Mouse (Mus musculus): ENCODE data around the gene Tas1r3.

Tas1r3 gene

DNA sequence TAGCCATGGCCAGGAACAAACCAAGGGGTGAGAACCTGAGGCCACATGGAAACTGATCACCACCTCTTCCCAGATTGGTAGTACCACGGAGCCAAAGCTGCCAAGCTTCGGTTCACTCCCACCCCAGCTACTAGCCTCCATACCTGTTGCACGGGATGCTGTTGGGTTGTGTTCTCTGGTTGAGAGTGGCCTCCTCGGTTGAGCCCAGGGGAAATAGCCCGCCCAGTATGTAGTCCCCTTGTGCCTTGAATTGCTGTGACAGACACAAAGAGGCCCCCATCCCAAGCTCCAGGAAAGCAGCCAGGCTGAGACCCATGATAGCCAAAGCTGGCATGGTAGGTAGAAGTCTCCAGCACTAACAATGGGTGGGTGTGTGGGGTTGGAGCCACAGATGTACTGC, at the start of gene Tas1r3:
Gene Tas1r3 (minus strand): TSS at position 362 of the 400 bp plus-strand sequence.
- DNase-seq = no peak

DNA sequence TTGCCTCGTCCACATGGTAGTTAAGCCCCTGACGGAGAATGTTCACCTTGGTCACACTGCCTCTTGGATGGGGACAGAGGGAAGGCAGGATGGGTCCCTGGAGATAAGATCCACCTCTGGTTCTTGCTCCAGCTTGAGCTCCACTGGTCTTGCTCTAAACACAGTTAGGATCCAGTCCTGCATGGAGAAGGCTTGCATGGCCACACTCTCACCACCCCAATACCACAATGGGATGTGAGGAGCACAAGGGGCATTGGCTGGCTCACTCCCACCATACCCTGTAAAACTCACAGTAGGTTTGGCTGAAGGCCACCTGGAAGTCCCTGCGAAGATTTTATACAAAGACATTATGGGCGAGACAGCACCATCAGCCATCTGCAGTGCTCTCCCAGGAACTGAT, 45.6 kb upstream of the Tas1r3 start:
- DNase-seq = no peak

DNA sequence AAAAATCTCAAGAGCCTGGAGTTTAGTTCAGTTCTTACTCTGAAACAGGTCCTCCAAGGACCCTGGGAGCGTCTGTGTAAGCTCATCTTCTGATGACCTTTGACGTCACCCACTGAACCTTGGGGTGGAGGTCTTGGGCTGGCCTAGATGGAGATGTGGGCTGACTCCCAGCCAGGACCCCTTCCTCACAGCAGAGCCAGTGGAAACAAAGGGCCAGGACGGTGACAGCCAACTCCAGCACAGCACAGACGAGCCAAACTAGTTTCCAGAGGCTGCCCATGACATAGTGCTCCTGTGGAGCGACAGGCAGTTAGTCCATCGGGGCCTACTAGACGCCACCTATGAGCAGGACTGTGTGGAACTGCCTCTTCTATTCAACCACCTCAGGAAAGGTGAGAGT, 45.1 kb upstream of the Tas1r3 start:
- peak; percentile 4 for DNase-seq

DNA sequence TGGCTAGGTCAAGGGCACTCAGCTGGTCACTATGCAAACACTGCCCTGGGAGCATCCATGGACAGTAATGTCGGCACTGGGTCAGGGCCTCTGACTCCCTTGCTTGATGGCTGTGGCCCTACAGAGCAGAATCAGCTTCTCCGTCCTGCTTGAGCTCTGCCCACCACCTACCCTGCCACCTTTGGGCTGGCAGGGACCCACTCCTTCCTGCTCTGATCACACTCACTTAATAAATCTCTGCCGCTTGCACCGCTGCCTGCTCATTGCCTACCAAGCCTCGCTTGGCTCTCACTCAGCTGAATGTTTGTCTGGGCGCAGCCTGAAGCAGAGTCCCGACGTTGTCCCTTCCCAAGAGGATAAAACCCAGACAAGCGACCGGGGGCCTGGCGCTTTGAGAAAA, 43.8 kb upstream of the Tas1r3 start:
- DNase-seq = peak; percentile 4

DNA sequence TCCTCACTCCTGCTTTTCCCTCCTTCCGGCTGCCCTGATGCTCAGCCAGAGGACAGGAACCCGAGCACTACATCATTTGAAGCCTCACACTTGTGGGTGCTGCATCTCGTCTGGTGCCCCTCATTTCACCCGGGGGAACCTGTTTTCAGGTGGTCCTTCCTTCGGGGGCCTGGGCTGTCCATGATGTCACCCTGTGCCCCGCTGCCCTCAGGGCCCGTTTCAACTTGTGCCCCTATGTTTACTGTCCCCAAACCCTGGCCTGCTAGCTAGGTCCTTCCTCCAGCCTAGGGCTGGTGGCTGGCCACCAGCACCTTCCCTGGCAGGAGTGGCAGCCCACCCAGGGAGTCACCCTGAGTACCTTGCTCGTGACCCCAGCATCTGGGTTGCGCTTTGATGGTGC, 43.0 kb upstream of the Tas1r3 start:
- peak; percentile 4 for DNase-seq

DNA sequence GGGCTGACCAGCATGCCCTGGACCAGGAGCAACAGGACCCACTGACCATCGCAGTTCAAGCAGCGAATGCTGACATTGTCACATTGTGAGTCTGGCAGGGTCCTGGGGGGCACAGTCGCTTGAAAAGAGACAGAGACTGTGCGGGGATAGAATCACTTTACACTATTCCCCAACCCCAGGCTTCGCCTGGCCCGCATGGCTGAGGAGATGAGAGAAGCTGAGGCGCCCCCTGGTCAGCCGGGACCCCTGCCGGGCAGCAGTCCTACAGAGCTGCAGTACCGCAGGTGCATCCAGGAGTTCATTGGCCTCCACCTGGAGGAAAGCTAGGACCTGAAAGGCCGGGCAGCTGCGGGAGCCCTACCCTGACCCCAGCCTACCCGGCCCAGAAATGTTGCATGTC, 42.5 kb upstream of the Tas1r3 start:
- peak; percentile 7 for DNase-seq

DNA sequence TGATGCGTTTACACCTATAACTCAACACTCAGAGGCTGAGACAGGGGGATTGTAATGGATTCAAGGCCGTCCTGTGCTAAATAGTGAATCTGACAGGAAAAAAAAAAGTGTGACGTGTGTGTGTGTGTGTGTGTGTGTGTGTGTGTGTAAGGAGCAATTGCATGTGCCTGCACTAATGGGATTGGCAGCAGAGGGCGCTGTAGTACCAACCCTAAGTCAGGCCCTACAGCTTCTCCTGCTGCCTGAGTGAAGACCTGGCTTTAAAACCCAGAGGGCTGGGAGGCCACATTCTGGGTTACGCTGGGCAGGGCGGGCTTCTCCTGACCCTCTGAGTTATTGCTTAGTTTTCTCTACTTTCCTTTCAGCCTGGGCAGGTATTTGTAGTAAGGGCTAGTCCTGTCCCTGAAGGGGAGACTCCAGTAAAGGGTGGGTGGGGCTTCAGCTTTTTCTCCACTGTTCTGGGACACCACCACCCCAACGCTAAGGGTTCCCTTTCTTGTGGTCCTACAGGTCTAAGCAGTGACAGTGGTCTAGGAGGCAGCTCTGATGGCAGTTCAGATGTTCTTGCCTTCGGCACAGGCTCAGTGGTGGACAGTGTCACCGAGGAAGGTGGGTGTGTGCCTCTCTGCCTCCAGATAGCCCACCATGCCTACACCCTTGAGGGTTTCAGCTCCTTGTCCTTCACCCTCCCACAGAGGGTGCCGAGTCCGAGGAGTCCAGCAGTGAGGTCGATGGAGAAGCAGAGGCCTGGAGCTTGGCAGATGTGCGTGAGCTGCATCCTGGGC, 41.3 kb upstream of the Tas1r3 start:
- peak; percentile 54 for DNase-seq

DNA sequence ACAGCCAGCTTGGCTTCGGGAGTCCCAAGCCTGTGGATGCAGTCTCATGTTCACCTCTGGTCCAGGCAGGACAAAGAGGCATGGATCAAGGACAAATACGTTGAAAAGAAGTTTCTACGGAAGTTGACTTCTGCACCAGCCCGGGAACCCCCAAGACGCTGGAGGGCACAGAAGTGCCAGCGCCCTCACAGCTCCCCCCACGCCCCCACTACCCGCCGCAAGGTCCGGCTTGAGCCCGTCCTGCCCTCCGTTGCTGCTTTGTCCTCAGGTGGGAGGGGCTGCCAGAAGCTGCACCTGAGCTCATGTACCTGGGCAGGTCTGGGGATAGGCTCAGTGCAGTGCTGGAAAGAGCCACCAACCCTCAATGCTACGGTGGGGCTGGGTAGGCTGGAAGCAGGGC, 40.1 kb upstream of the Tas1r3 start:
- peak; percentile 5 for DNase-seq

DNA sequence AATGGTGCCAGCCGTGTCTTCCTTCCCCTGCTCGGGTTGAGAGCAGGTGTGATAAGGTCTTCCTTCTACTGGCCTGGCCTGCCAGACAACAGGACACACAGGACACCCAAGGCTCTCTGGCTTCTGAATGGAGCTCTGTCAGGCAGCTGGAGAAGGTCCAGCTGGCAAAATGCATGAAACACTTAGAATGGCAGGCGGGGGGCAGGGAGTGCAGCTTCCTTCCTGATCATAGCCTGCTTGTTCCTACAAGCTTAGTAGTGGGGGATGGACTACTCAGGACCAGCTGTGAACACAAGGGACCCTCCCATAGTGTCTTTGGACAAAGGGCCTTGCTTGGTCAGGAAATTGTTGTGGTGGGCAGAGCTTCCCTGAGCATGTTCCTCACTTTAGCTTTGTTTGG, 38.0 kb upstream of the Tas1r3 start:
- no peak for DNase-seq

DNA sequence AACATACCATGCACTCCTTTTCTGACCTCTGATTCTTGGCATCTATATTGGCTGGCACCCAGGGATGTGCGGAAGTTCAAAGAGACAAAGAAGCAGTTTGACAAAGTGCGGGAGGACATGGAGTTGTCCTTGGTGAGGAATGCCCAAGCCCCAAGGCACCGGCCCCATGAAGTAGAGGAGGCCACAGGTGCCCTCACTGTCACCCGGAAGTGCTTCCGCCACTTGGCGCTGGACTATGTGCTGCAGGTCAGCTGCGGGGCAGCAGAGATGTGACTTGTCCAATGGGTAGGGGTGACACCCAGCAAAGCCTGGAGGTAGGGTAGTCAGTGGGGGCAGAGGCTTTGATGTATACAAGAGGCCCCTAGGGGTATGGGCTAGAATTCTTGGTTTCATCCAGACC, 36.2 kb upstream of the Tas1r3 start:
- DNase-seq = no peak

DNA sequence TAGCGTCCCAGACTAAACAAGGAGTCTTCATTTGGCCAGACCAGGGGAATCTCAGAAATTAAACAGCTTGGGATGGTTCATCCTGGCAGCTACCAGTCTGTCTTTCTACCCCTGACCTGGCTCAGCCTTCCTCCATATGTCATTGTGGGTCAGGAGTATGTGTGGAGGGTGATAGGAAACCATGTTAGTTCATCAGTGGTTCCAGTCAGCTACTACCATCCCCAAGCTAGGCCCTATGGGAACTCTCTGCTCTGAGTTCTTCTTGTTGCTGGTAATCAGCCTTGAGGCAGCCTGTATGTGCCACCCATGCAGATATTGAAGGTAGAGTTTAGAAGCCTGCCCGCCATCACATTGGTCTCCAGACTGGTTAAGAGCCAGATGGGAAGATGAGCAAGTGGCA, 35.2 kb upstream of the Tas1r3 start:
- DNase-seq = no peak

DNA sequence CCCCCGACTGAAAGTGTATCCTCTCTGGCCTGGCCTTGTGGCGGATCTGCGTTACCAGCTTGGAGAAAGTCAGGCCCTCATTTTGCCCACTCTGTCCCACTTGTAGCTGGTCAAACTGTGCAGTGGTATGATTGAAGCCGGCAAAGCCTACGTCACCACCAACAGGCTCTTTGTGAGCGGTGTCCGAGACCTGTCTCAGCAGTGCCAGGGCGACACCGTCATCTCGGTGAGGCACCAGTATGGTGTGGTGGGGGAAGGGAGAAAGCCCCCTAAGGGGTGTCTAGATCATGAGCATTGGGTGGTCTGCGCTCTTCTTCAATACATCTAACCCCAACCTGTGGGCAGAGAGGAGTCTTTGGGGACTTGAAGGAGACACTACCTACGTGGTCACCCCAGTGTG, 33.3 kb upstream of the Tas1r3 start:
- no peak for DNase-seq

DNA sequence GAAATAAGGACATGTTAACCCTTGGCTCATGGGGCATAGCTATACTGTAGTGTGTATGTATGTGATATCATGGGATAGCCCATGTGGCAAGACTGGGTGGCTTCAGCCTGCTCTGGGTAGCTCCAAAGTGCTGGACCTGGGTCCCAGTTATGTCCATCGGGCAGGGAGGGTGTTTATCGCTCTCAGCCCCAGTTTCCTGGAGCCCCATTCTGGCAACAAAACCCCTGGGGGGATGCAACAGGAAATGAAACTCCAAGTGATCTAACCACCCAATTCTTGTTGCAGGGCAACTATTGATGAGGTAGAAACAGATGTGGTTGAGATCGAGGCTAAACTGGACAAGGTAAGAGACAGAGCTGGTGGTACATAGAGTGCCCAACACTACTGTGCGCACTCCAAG, 32.7 kb upstream of the Tas1r3 start:
- DNase-seq = peak; percentile 7

DNA sequence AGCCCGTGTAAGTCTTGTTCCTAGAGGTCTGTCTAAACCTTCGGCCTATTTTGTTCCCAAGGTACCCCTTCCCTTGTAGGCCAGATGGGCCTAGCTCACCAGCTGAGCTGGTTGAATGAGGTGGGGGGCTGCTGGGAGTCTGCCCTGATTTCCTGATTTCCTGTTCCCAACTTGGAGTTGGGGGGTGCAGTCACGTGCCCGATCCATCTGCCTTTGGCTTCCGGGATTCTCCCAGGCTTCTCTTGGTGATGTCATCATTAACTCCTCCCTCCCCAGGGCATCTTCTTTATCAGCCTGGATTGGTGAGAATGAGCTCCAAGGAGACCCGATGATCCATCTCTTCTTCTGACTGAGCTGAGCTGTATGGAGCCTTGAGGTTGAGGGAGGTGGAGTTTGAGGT, 32.1 kb upstream of the Tas1r3 start:
- peak; percentile 6 for DNase-seq

DNA sequence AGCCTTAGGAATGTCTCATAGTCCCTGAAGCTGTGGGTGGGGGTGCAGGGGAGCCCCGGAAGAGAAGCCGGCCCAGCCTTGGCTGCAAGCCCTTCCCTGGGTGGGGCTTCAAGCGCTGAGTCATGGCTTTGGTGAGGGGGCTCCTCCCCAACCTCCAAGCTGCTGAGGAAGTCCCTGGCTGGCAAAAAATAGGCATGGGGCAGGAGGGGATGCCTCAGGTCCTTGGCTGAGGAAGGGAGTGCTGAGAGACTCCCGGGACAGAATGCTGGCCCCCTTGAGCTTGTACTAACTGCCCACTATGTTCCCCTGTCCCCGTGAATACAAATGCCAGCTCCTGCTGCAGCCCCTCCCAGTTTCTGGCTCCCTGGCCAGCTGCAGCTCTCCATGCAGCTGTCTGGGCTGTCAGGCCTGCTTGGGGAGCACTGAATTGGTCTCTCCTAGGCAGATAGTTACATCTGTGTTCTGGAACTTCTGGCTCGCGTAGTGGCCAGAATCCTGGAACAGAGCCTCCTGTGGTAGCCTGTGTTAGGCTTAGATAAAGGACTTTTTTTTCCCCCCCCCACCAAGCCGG, 31.2 kb upstream of the Tas1r3 start:
- peak; percentile 73 for DNase-seq

DNA sequence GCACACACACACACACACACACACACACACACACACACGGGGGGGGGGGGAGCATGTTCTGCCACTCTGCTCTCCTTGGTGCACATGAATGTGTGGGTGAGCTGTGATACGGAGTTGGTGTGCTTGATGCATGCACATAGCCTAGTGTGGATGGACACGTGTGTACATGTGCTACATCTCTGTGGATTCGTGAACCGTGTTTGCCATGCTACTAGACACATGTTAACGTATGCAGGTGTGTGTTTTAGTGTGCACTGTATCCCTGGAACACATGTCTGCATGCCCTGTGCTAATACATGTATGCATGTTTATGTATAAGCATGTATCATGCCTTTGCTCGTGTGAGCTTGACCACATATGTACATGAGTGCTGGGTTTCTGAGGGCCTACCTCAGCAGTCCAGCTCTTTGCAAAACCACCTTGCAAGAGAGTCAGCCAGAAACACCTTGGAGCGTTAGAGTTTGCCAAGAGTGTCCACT, 30.1 kb upstream of the Tas1r3 start:
- peak; percentile 6 for DNase-seq

DNA sequence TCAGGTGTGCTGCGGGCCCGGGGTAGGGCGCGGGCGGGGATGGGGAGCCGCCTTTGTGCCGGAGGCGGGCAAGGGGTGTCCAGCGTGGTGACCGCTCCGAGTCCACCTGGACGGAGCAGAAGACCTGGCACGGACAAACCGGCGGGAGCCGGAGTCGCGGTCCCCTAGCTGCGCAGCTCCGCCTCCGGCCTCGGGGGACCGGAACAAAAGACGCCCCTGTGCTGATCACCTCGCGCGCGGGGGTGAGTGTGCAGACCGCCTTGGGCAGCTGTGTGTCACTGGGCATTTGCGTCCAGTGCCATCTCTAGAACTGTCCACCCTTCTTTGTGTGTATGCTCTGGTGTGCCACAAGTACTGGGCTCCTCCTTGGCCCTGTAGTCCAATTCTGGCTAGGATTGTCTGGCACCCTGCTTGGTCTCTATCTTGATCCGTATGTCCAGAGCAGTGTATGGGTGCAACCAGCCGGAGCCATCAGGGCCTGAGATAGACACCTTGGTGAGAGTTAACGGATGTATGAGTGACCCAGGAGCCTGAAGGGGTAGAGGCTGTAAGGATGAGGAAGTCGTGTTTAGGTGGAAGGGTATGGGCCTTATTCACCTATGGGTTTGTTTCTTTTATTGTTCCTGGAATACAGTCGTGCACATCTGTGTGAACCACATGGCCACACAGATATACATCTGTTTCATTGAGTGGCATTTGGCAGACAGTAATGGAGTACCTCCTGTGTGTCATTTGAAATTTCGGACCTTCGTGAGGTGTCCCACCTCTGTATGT, 29.5 kb upstream of the Tas1r3 start:
- peak; percentile 68 for DNase-seq

DNA sequence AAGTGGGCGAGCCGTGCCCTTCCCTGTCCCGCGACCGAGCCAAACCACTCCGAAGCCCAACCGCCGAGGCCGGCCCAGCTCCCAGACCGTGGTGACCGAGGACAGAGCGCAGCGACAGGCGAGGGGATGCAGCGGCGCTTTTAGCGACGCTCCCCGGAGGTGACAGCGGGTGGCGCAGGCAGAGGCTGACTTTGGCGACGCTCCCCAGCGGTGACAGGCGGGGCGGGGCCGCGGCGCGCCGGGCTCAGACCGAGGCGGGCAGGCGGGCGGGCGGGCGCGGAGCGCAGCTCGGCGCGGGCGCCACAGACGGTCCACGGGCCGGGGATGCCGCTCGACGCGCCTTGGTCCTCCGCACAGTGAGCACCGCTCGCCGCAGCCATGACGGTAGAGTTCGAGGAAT, 28.9 kb upstream of the Tas1r3 start:
- peak; percentile 91 for DNase-seq

DNA sequence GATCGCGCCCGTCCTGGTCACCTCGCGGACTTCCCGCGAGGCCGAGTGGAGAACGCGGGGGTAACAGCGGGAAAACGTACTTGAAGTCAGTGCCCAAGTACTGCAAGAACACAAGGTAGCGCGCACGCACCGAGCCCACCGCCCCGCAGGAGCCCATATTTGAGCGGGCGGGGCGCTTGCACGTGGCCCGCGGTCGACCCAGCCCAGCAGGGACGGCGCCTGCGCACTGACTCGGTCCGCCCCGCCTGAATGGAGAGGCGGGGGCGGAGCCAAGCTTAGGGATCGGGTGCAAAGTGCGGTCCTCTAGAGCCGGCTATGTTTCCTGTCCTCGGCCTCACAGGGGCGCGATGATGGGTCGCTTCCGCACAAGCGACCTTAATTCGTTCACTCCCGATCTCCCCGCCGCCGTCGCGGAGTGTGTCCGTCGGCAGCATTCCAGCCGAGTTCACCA, 28.4 kb upstream of the Tas1r3 start, which contains the start of the genes Pusl1 and Acap3:
Gene Pusl1 (minus strand): TSS at position 231 of the 451 bp plus-strand sequence.
Gene Acap3 (plus strand): TSS at position 272 of the 451 bp plus-strand sequence.
- DNase-seq = peak; percentile 100

DNA sequence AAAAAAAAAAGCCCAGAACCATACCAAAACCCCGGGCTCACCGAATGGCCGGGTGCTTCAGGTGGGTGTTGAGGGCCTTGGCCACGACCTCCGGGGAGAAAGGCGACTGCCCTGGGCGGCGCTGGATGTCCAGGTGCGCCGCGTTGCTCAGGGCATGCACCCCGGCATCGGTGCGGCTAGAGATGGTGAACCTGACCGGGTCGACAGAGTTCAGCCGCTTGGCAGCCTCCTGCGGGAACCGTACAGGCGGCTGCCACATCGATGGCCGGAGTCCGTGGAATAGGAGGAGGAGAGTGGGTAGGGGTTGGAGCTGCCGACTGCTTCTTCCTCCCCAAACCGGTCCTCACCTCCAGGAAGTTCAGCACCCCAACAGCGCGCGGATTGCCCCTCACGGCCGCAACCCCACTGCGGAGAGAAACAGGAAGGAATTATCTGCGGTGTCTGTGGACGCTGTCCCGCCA, 27.9 kb upstream of the Tas1r3 start:
- DNase-seq = no peak

DNA sequence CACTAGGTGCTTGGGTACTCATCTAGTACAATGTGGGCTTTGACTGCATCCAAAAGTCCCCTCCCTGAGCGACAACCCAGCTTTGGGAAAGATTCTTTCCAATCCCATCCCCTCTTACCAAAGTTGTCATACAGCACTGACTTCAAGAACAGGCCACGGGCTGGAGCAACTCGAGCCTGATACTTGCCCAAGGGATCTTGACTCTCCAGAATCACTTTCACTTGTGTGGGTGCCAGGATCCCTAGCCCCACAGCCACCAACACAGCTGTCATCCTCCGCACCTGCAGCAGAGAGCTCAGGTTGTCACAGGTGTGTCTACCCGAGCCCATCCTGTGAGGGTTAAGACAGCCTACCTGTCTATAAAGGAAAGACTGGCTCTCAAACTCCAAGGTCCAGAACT, 26.2 kb upstream of the Tas1r3 start:
- peak; percentile 5 for DNase-seq

DNA sequence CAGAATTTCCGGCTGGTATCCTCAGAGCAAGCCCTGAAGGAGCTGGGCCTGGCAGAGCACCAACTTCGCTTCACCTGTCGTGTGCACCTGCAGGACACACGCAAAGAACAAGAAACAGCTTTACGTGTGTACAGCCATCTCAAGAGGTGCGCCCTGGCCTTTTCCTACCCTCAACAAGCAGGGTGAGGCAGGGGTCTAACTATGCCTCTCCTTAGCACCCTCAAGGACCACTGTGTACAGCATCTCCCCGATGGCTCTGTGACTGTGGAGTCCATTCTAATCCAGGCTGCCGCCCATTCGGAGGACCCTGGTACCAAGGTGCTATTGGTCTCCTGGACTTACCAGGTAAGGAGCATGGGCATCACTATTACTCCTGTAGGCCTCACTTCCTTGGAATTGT, 25.0 kb upstream of the Tas1r3 start:
- DNase-seq = no peak

DNA sequence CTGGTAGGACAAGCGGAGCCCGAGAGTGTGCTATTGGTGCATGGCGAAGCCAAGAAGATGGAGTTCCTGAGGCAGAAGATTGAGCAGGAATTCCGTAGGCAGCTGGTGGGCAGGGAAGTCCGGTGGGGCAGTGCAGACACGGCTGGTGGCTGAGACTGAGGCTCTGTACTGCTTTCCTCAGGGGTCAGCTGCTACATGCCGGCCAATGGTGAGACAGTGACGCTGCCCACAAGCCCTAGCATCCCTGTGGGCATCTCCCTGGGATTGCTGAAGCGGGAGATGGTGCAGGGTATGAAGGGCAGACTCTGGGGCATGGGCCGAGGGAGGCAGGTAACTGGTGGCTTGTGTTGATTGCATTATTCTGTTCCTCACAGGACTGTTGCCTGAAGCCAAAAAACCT, 24.5 kb upstream of the Tas1r3 start:
- DNase-seq = no peak

DNA sequence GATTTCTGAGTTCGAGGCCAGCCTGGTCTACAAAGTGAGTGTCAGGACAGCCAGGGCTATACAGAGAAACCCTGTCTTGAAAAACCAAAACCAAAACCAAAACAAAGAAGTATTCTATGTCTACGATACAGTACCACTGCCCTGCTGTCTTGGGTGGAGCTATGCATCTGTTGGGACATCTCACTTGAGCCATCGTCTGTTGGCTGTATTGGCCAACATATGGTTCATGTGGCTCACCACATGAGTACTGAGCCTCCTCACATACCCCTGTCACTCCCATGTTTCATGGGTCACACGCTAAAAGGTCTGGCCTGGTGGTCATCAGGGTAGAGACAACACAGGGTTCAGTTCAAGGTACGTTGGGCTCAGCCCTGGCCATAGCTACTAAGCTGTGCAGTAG, 23.2 kb upstream of the Tas1r3 start:
- DNase-seq = no peak

Data from thymus, postnatal 4 days (tissue).